Mouse (Mus musculus): ENCODE measurements around the gene Hirip3.

GRCm38 (mm10) chr7:126887281-126887680, 25.5 kb downstream of the Hirip3 start:
- TF ChIP-seq CTCF (conservative IDR thresholded peaks at IDR 0.05; ENCODE audit: insufficient read depth, insufficient read length, low read depth, low read length) (no peak), POLR2A (IDR thresholded peaks at IDR 0.05; ENCODE audit: low read depth, low read length) (no peak)

Measured in kidney, adult 2 months (tissue).